22 mouse cellular contexts compared by ENCODE assay signal in the genomic region with DNA sequence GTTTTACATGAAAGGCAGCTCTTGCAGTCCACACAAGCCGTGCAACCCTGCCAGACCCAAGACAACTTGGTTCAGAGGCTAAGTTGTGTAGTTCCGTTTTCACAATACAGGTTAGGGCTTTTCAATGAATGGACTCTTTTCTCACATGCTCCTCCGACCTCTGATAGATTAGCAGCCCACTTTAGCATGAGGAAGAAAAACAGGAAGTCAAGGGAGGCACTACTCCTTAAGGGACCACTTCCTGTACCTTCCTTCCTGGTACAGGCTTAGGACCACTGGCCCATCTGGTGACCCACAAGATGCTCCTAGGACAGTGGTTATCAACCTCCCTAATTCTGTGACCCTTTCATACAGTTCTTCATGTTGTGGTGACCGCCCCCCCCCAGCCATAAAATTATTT.
DNase-seq lines count a peak whose midpoint lies in the region; ATAC-seq and TF ChIP-seq lines count a peak whose summit lies in the region.
"Had no signal": no experiment of that assay in that cellular context is flagged by ENCODE, and none has a peak within 500 bp of the region (broad histone marks: within the 10 kb centered on the region; RNA-seq: fewer than 3 reads in every experiment).

No protein-coding gene starts in this region.

- H3K36me3 ChIP-seq in kidney, postnatal 0 days (ENCODE audit: insufficient read depth, low read length): no peaks in the 10 kb centered on the region
- no peaks in the 10 kb centered on the region for H3K36me3 ChIP-seq in kidney, embryonic 16.5 days (ENCODE audit: insufficient read depth, low read length)
- peaks cover 3 to 6% of the 10 kb centered on the region in 2 experiments; a peak in 3 of 4 replicates for H3K36me3 ChIP-seq in MEL (ENCODE audit: control insufficient read depth in 1 of 2, insufficient read depth in 2 of 2, low read length in 2 of 2)
- H3K36me3 ChIP-seq in liver, embryonic 13.5 days: peaks cover 15% of the 10 kb centered on the region
- H3K36me3 ChIP-seq: heart, embryonic 10.5 days; limb, embryonic 12.5 days had no signal

- TF ChIP-seq POLR2A in MEL (IDR thresholded peaks at IDR 0.05; ENCODE audit: control insufficient read depth in 1 of 2, insufficient read depth in 1 of 2, low read depth in 1 of 2, low read length in 2 of 2, poor library complexity in 1 of 2): no peak

- H3K79me2 ChIP-seq in MEL (ENCODE audit: control insufficient read depth, insufficient read depth, low read length, poor library complexity): peaks cover 9% of the 10 kb centered on the region; the same call in 1 of the 2 replicates

- 0 out of 4 replicates have a peak, but pooled peaks of 1 of the 2 experiments have one; percentile 27 for TF ChIP-seq EP300 in MEL (IDR thresholded peaks at IDR 0.05; ENCODE audit: low read depth in 1 of 2, low read length in 2 of 2)

- no peak for TF ChIP-seq RAD21 in MEL (IDR thresholded peaks at IDR 0.05; ENCODE audit: low read depth, low read length)

- no peaks in the 10 kb centered on the region for H3K9me3 ChIP-seq in kidney, postnatal 0 days (replicated peaks; ENCODE audit: low read length)
- H3K9me3 ChIP-seq in kidney, embryonic 16.5 days (ENCODE audit: low read length): no peaks in the 10 kb centered on the region
- no peaks in the 10 kb centered on the region for H3K9me3 ChIP-seq in MEL (replicated peaks; ENCODE audit: insufficient read depth, low read length)
- no peaks in the 10 kb centered on the region for H3K9me3 ChIP-seq in liver, embryonic 13.5 days (replicated peaks)
- H3K9me3 ChIP-seq: heart, embryonic 10.5 days; limb, embryonic 12.5 days had no signal

- H3K4me3 ChIP-seq in kidney, postnatal 0 days (replicated peaks; ENCODE audit: low read depth, low read length): no peak overlapping the region
- H3K4me3 ChIP-seq in kidney, embryonic 16.5 days (ENCODE audit: low read length): no peak overlapping the region
- H3K4me3 ChIP-seq in MEL (ENCODE audit: control insufficient read depth in 1 of 2, insufficient read depth in 1 of 2, low read depth in 2 of 2, low read length in 2 of 2): no peak overlapping the region
- H3K4me3 ChIP-seq in liver, embryonic 13.5 days (replicated peaks): no peak overlapping the region
- H3K4me3 ChIP-seq: gastrocnemius, adult 2 months; heart, embryonic 10.5 days; limb, embryonic 12.5 days had no signal

- ATAC-seq in kidney, postnatal 0 days (replicated peaks; ENCODE audit: low FRiP score, low read depth): no peak
- ATAC-seq in kidney, embryonic 16.5 days (ENCODE audit: low FRiP score, low TSS enrichment): no peak
- ATAC-seq in liver, embryonic 13.5 days (ENCODE audit: low read depth): no peak
- ATAC-seq: forebrain, embryonic 14.5 days; hindbrain, postnatal 0 days; Patski had no signal

- peaks cover 9% of the 10 kb centered on the region for H3K4me1 ChIP-seq in kidney, postnatal 0 days (replicated peaks; ENCODE audit: insufficient read depth, low read length)
- peaks cover 9% of the 10 kb centered on the region for H3K4me1 ChIP-seq in kidney, embryonic 16.5 days (ENCODE audit: insufficient read depth, low read length)
- H3K4me1 ChIP-seq in MEL (ENCODE audit: control insufficient read depth in 1 of 2, insufficient read depth in 2 of 2, low read length in 2 of 2): peaks cover 0 to 5% of the 10 kb centered on the region in 2 experiments; a peak in 1 of 4 replicates
- peaks cover 39% of the 10 kb centered on the region for H3K4me1 ChIP-seq in liver, embryonic 13.5 days (replicated peaks)
- H3K4me1 ChIP-seq: limb, embryonic 12.5 days had no signal

- peak overlapping the region; percentile 36; the same call in 1 of the 2 replicates for H3K27ac ChIP-seq in kidney, postnatal 0 days
- no peak overlapping the region for H3K27ac ChIP-seq in kidney, embryonic 16.5 days (ENCODE audit: low read length)
- H3K27ac ChIP-seq in MEL (ENCODE audit: control insufficient read depth, low read depth, low read length): no peak overlapping the region
- peak overlapping the region; percentile 55 for H3K27ac ChIP-seq in liver, embryonic 13.5 days
- H3K27ac ChIP-seq: gastrocnemius, adult 2 months; heart, embryonic 10.5 days; hindbrain, postnatal 0 days; limb, embryonic 12.5 days had no signal

- H3K27me3 ChIP-seq in kidney, postnatal 0 days (ENCODE audit: insufficient read depth, low read length): no peaks in the 10 kb centered on the region
- no peaks in the 10 kb centered on the region for H3K27me3 ChIP-seq in kidney, embryonic 16.5 days (ENCODE audit: insufficient read depth, low read length)
- no peaks in the 10 kb centered on the region for H3K27me3 ChIP-seq in MEL (ENCODE audit: control insufficient read depth in 1 of 2, insufficient read depth in 2 of 2, low read length in 2 of 2)
- H3K27me3 ChIP-seq in liver, embryonic 13.5 days: no peaks in the 10 kb centered on the region
- H3K27me3 ChIP-seq: limb, embryonic 12.5 days; Patski had no signal

- 70% methylated on average over 4 of the region's 4 CpGs for WGBS in kidney, postnatal 0 days
- 65% methylated on average over 4 of the region's 4 CpGs for WGBS in kidney, embryonic 16.5 days
- 34% methylated on average over 4 of the region's 4 CpGs for WGBS in liver, embryonic 13.5 days (ENCODE audit: insufficient replicate concordance)

- TF ChIP-seq CTCF in kidney, postnatal 0 days (IDR thresholded peaks at IDR 0.05; ENCODE audit: low read depth): no peak
- TF ChIP-seq CTCF in MEL (IDR thresholded peaks at IDR 0.05 in 2 of 3, conservative IDR thresholded peaks at IDR 0.05 in 1 of 3; ENCODE audit: control insufficient read depth in 1 of 3, insufficient read depth in 1 of 3, low read depth in 2 of 3, low read length in 3 of 3, poor library complexity in 1 of 3, severe bottlenecking in 1 of 3): no peak

- DNase-seq in kidney, postnatal 0 days (ENCODE audit: low spot score): no peak
- DNase-seq in 416B (ENCODE audit: low read depth): peak; percentile 15
- peak; percentile 57 for DNase-seq in MEL (ENCODE audit: low read depth, low spot score)
- DNase-seq in liver, embryonic 13.5 days: no peak
- no peak for DNase-seq in gastrocnemius, postnatal 10 days
- DNase-seq in lung, postnatal 14 days: no peak
- DNase-seq in cerebellum, adult 8-10 months: no peak
- DNase-seq: adrenal gland, postnatal 36 days; B cell, adult 2 months; cerebellum, adult 11 months; cerebellum, postnatal 10 days; embryo, embryonic 11 days; gastrocnemius, adult 2 months; kidney, postnatal 14 days; lung, adult 2 months; thymus, postnatal 36 days had no signal

- H3K4me2 ChIP-seq in kidney, postnatal 0 days (ENCODE audit: low read length): no peak overlapping the region
- no peak overlapping the region for H3K4me2 ChIP-seq in kidney, embryonic 16.5 days (replicated peaks; ENCODE audit: low read depth, low read length)
- H3K4me2 ChIP-seq in liver, embryonic 13.5 days: no peak overlapping the region
- H3K4me2 ChIP-seq: limb, embryonic 12.5 days had no signal

- no peak overlapping the region for H3K9ac ChIP-seq in kidney, postnatal 0 days (ENCODE audit: low read depth, low read length)
- no peak overlapping the region for H3K9ac ChIP-seq in kidney, embryonic 16.5 days (replicated peaks; ENCODE audit: low read length)
- H3K9ac ChIP-seq in MEL (ENCODE audit: control insufficient read depth, low read depth, low read length, poor library complexity, severe bottlenecking): no peak overlapping the region
- H3K9ac ChIP-seq in liver, embryonic 13.5 days: no peak overlapping the region
- H3K9ac ChIP-seq: limb, embryonic 12.5 days had no signal

TF ChIP-seq in MEL, 35 proteins besides CTCF, POLR2A, EP300 and RAD21:
- TF ChIP-seq UBTF (IDR thresholded peaks at IDR 0.05; ENCODE audit: borderline replicate concordance, insufficient read depth, low read depth, low read length) (no peak), NELFE (IDR thresholded peaks at IDR 0.05; ENCODE audit: low read depth, low read length) (no peak), ELF1 (IDR thresholded peaks at IDR 0.05; ENCODE audit: low read depth, low read length) (peak; percentile 42; the same call in 1 of the 2 replicates), MYC (IDR thresholded peaks at IDR 0.05; ENCODE audit: low read depth, low read length) (0 out of 2 replicates have a peak, but pooled peaks have one; percentile 29)

Comparison
In these comparisons a context has a peak if more than half of its experiments do, and no peak if none do; other contexts are left out.
1. H3K27ac ChIP-seq: peak in kidney, postnatal 0 days (single experiment) and liver, embryonic 13.5 days (single experiment); none in kidney, embryonic 16.5 days (single experiment) and MEL (single experiment).
2. DNase-seq: peak in 416B (single experiment) and MEL (single experiment); none in kidney, postnatal 0 days (single experiment), liver, embryonic 13.5 days (single experiment), gastrocnemius, postnatal 10 days (single experiment), lung, postnatal 14 days (single experiment) and cerebellum, adult 8-10 months (single experiment).